Mouse (Mus musculus) lung, adult 2 months (tissue): ENCODE results near the gene Chchd1.

Source experiments
- CTCF ChIP-seq: fragments of 200-500 bp; IDR thresholded peaks from 2 replicates; pipeline ENCODE4 v1.5.1; 2011; ENCODE audit warnings: mild to moderate bottlenecking, low read length, control low read depth; ENCODE audit not compliant: insufficient read depth
- POLR2A ChIP-seq: fragments of 200-500 bp; IDR thresholded peaks from 2 replicates; pipeline ENCODE4 v1.6.1; 2011; ENCODE audit warnings: low read depth, mild to moderate bottlenecking, control low read depth, low read length, borderline replicate concordance; ENCODE audit errors: extremely low read depth

DNA sequence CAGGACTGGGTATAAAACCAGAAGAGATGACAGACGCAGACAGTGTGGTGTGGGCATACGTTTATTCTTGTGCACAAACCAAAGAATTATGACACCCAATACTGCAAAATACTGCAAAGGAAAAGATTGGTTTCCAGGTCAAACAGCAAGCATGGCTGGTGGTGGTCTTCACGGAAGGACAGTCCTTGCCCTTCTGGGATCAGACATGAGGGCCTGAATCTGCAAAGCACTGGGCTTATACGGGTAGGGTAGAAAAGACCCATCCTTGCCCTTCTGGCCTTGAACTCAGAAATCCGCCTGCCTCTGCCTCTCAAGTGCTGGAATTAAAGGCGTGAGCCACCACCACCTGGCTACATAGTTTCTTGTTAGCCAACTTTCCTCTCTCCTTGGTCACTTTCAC lies 43.9 kb upstream of the Chchd1 start:
- no peak for TF ChIP-seq CTCF
- TF ChIP-seq POLR2A: no peak
